Mouse (Mus musculus): ENCODE data around the gene Klhdc10. TPM values are rescaled to one million over a fixed set of nuclear protein-coding genes. Genes with fewer than 3 reads are reported as not detected.
A peak's percentile ranks its signal among the peaks of the same experiment; 100 is the strongest.

Klhdc10 gene
- polyA plus RNA-seq, 1 experiment = 29.7 TPM

GRCm38 (mm10) chr6:30400146-30400545 is 1.5 kb upstream of the Klhdc10 start:
- 89% methylated on average over 5 of the region's 5 CpGs for WGBS
- H3K27ac ChIP-seq (ENCODE audit: control insufficient read depth, insufficient read depth, low read length) = no peak overlapping the region
- no peak for TF ChIP-seq POLR2A (IDR thresholded peaks at IDR 0.05; ENCODE audit: control insufficient read depth, extremely low read depth, insufficient read depth, low read length, poor library complexity)
- no peak for TF ChIP-seq CTCF (IDR thresholded peaks at IDR 0.05; ENCODE audit: borderline replicate concordance, control insufficient read depth, extremely low read depth, insufficient read depth, low read length, poor library complexity)
- no peak for DNase-seq
- no peaks in the 10 kb centered on the region for H3K27me3 ChIP-seq (ENCODE audit: control insufficient read depth, insufficient read depth, low read length)
- H3K4me1 ChIP-seq (replicated peaks; ENCODE audit: control insufficient read depth, insufficient read depth, low read length) = peaks cover 4% of the 10 kb centered on the region
- H3K4me3 ChIP-seq (ENCODE audit: control insufficient read depth, insufficient read depth, low read length) = no peak overlapping the region
- H3K36me3 ChIP-seq (ENCODE audit: control insufficient read depth, insufficient read depth, low read length) = no peaks in the 10 kb centered on the region

- no peak overlapping the region for H3K4me3 ChIP-seq (ENCODE audit: control insufficient read depth, insufficient read depth, low read length)
- WGBS = under 1% methylated on average over 7 of the region's 7 CpGs
Measured at GRCm38 (mm10) chr6:30400716-30401115, 952 bp upstream of the Klhdc10 start.

GRCm38 (mm10) chr6:30402091-30402491 is 423 bp downstream of the Klhdc10 start:
- Histone ChIP-seq H3K4me3 (ENCODE audit: control insufficient read depth, insufficient read depth, low read length) (peak overlapping the region; percentile 69), H3K36me3 (ENCODE audit: control insufficient read depth, insufficient read depth, low read length) (no peaks in the 10 kb centered on the region), H3K27ac (ENCODE audit: control insufficient read depth, insufficient read depth, low read length) (no peak overlapping the region), H3K27me3 (ENCODE audit: control insufficient read depth, insufficient read depth, low read length) (no peaks in the 10 kb centered on the region), H3K4me1 (replicated peaks; ENCODE audit: control insufficient read depth, insufficient read depth, low read length) (peaks cover 4% of the 10 kb centered on the region)
- no peak for DNase-seq
- no peak for TF ChIP-seq POLR2A (IDR thresholded peaks at IDR 0.05; ENCODE audit: control insufficient read depth, extremely low read depth, insufficient read depth, low read length, poor library complexity)
- no peak for TF ChIP-seq CTCF (IDR thresholded peaks at IDR 0.05; ENCODE audit: borderline replicate concordance, control insufficient read depth, extremely low read depth, insufficient read depth, low read length, poor library complexity)
- under 1% methylated on average over 29 of the region's 29 CpGs for WGBS

More at GRCm38 (mm10) chr6:30400716-30401115, 952 bp upstream of the Klhdc10 start:
- peak; percentile 14 for DNase-seq
- Histone ChIP-seq H3K27me3 (ENCODE audit: control insufficient read depth, insufficient read depth, low read length) (no peaks in the 10 kb centered on the region), H3K36me3 (ENCODE audit: control insufficient read depth, insufficient read depth, low read length) (no peaks in the 10 kb centered on the region), H3K27ac (ENCODE audit: control insufficient read depth, insufficient read depth, low read length) (no peak overlapping the region), H3K4me1 (replicated peaks; ENCODE audit: control insufficient read depth, insufficient read depth, low read length) (peaks cover 4% of the 10 kb centered on the region)
- TF ChIP-seq CTCF (IDR thresholded peaks at IDR 0.05; ENCODE audit: borderline replicate concordance, control insufficient read depth, extremely low read depth, insufficient read depth, low read length, poor library complexity) (no peak), POLR2A (IDR thresholded peaks at IDR 0.05; ENCODE audit: control insufficient read depth, extremely low read depth, insufficient read depth, low read length, poor library complexity) (no peak)

GRCm38 (mm10) chr6:30403465-30403864 is 1.8 kb downstream of the Klhdc10 start:
- no peak for TF ChIP-seq CTCF (IDR thresholded peaks at IDR 0.05; ENCODE audit: borderline replicate concordance, control insufficient read depth, extremely low read depth, insufficient read depth, low read length, poor library complexity)
- TF ChIP-seq POLR2A (IDR thresholded peaks at IDR 0.05; ENCODE audit: control insufficient read depth, extremely low read depth, insufficient read depth, low read length, poor library complexity) = no peak
- H3K4me3 ChIP-seq (ENCODE audit: control insufficient read depth, insufficient read depth, low read length) = no peak overlapping the region
- no peaks in the 10 kb centered on the region for H3K27me3 ChIP-seq (ENCODE audit: control insufficient read depth, insufficient read depth, low read length)
- H3K4me1 ChIP-seq (replicated peaks; ENCODE audit: control insufficient read depth, insufficient read depth, low read length) = peaks cover 4% of the 10 kb centered on the region
- peak; percentile 62 for DNase-seq
- H3K36me3 ChIP-seq (ENCODE audit: control insufficient read depth, insufficient read depth, low read length) = no peaks in the 10 kb centered on the region
- 22% methylated on average over 4 of the region's 4 CpGs for WGBS
- H3K27ac ChIP-seq (ENCODE audit: control insufficient read depth, insufficient read depth, low read length) = no peak overlapping the region

- H3K4me3 ChIP-seq (ENCODE audit: control insufficient read depth, insufficient read depth, low read length) = no peak overlapping the region
- H3K27ac ChIP-seq (ENCODE audit: control insufficient read depth, insufficient read depth, low read length) = no peak overlapping the region
- H3K36me3 ChIP-seq (ENCODE audit: control insufficient read depth, insufficient read depth, low read length) = no peaks in the 10 kb centered on the region
- TF ChIP-seq POLR2A (IDR thresholded peaks at IDR 0.05; ENCODE audit: control insufficient read depth, extremely low read depth, insufficient read depth, low read length, poor library complexity) = no peak
- no peaks in the 10 kb centered on the region for H3K27me3 ChIP-seq (ENCODE audit: control insufficient read depth, insufficient read depth, low read length)
- WGBS = 53% methylated on average over 5 of the region's 5 CpGs
- peak; percentile 3 for DNase-seq
- H3K4me1 ChIP-seq (replicated peaks; ENCODE audit: control insufficient read depth, insufficient read depth, low read length) = peaks cover 4% of the 10 kb centered on the region
Measured at GRCm38 (mm10) chr6:30404671-30405070, 3.0 kb downstream of the Klhdc10 start.

- H3K4me3 ChIP-seq (ENCODE audit: control insufficient read depth, insufficient read depth, low read length) = no peak overlapping the region
- DNase-seq = no peak
- H3K27ac ChIP-seq (ENCODE audit: control insufficient read depth, insufficient read depth, low read length) = no peak overlapping the region
- H3K4me1 ChIP-seq (replicated peaks; ENCODE audit: control insufficient read depth, insufficient read depth, low read length) = peaks cover 4% of the 10 kb centered on the region
- 89% methylated on average over 4 of the region's 4 CpGs for WGBS
- no peak for TF ChIP-seq CTCF (IDR thresholded peaks at IDR 0.05; ENCODE audit: borderline replicate concordance, control insufficient read depth, extremely low read depth, insufficient read depth, low read length, poor library complexity)
- no peak for TF ChIP-seq POLR2A (IDR thresholded peaks at IDR 0.05; ENCODE audit: control insufficient read depth, extremely low read depth, insufficient read depth, low read length, poor library complexity)
- no peaks in the 10 kb centered on the region for H3K36me3 ChIP-seq (ENCODE audit: control insufficient read depth, insufficient read depth, low read length)
- no peaks in the 10 kb centered on the region for H3K27me3 ChIP-seq (ENCODE audit: control insufficient read depth, insufficient read depth, low read length)
Measured at GRCm38 (mm10) chr6:30408276-30408675, 6.6 kb downstream of the Klhdc10 start.

Measured in thymus, adult 2 months (tissue).